Mouse (Mus musculus): ENCODE measurements around the gene Xrcc1.

DNA sequence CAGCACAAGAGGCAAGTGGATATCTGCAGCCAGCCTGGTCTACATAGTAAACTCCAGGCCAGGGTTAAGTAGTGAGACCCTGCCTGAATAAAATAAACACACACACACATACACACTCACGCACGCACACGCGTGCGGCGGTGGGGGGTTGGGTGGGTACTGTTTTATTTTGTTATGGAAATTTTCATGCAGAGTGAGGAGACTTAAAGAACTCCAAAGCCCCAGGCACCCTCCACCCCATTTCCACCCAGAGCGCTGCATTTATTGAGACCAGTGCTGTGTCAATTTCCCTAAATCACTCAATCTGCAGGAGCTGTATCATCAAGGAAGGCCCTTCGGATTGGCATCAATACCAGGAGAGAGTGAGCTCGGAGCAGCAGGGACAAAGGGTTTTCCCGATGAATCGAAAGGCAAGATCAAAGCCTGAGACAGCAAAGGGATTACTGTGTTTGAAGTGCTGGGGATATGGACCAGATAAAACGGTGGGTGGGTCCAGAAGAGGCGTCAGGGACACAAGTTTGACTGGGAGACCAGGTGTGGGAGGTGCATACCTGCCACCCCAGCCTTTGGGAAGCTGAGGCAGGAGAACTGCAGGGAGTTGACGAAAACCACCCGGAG lies 40.5 kb upstream of the Xrcc1 start:
- no peak for TF ChIP-seq ZNF384 (IDR thresholded peaks at IDR 0.05; ENCODE audit: low read depth, low read length)
- TF ChIP-seq MEF2A (IDR thresholded peaks at IDR 0.05; ENCODE audit: borderline replicate concordance, low read depth, low read length): no peak
